12 mouse cellular contexts compared by ENCODE assay signal in genomic region chr12:78133341-78133740, GRCm38 (mm10).
DNase-seq lines count a peak whose midpoint lies in the region; ATAC-seq lines count a peak whose summit lies in the region.
"Had no signal": no experiment of that assay in that cellular context is flagged by ENCODE, and none has a peak within 500 bp of the region (broad histone marks: within the 10 kb centered on the region; RNA-seq: fewer than 3 reads in every experiment).

No protein-coding gene starts in this region.

- H3K4me1 ChIP-seq in forebrain, embryonic 15.5 days = peaks cover 14% of the 10 kb centered on the region
- H3K4me1 ChIP-seq in forebrain, embryonic 10.5 days = 0 out of 2 replicates have a peak, but pooled peaks cover 5% of the 10 kb centered on the region
- H3K4me1 ChIP-seq in neural tube, embryonic 13.5 days (replicated peaks) = peaks cover 19% of the 10 kb centered on the region; the same call in 1 of the 2 replicates
- peaks cover 11% of the 10 kb centered on the region; the same call in 1 of the 2 replicates for H3K4me1 ChIP-seq in neural tube, embryonic 15.5 days

- no peak overlapping the region for H3K4me3 ChIP-seq in forebrain, embryonic 15.5 days
- no peak overlapping the region for H3K4me3 ChIP-seq in forebrain, embryonic 10.5 days
- H3K4me3 ChIP-seq in neural tube, embryonic 13.5 days = no peak overlapping the region
- H3K4me3 ChIP-seq in neural tube, embryonic 15.5 days (replicated peaks) = no peak overlapping the region
- H3K4me3 ChIP-seq: lung, embryonic 15.5 days; midbrain, embryonic 10.5 days had no signal

- intact Hi-C loops in left cerebral cortex, postnatal 4 days (cut with DNase I) = no loop called here

- no peak overlapping the region for H3K27ac ChIP-seq in forebrain, embryonic 15.5 days (replicated peaks)
- H3K27ac ChIP-seq in forebrain, embryonic 10.5 days = no peak overlapping the region
- H3K27ac ChIP-seq in neural tube, embryonic 13.5 days (replicated peaks) = peak overlapping the region; percentile 52
- no peak overlapping the region; the same call in 1 of the 2 replicates for H3K27ac ChIP-seq in neural tube, embryonic 15.5 days (replicated peaks)
- H3K27ac ChIP-seq: midbrain, embryonic 10.5 days had no signal

- no peaks in the 10 kb centered on the region for H3K27me3 ChIP-seq in forebrain, embryonic 15.5 days
- H3K27me3 ChIP-seq in forebrain, embryonic 10.5 days (ENCODE audit: poor library complexity, severe bottlenecking) = no peaks in the 10 kb centered on the region
- H3K27me3 ChIP-seq in neural tube, embryonic 13.5 days = no peaks in the 10 kb centered on the region
- H3K27me3 ChIP-seq in neural tube, embryonic 15.5 days (replicated peaks) = no peaks in the 10 kb centered on the region
- H3K27me3 ChIP-seq: lung, embryonic 15.5 days had no signal

- 63% methylated on average over 9 of the region's 9 CpGs for WGBS in forebrain, embryonic 15.5 days
- WGBS in forebrain, embryonic 10.5 days = 79% methylated on average over 9 of the region's 9 CpGs
- 74% methylated on average over 9 of the region's 9 CpGs for WGBS in neural tube, embryonic 13.5 days
- WGBS in neural tube, embryonic 15.5 days = 75% methylated on average over 9 of the region's 9 CpGs

- ATAC-seq in forebrain, embryonic 15.5 days (replicated peaks) = 0 out of 2 replicates have a peak, but pooled peaks have one; percentile 23
- ATAC-seq in neural tube, embryonic 13.5 days (ENCODE audit: low read depth) = no peak
- ATAC-seq in neural tube, embryonic 15.5 days (ENCODE audit: low FRiP score) = no peak
- ATAC-seq in CD4-positive, CD25-positive, alpha-beta regulatory T cell, adult 4 months = no peak

- no peaks in the 10 kb centered on the region for H3K9me3 ChIP-seq in forebrain, embryonic 15.5 days
- no peaks in the 10 kb centered on the region for H3K9me3 ChIP-seq in forebrain, embryonic 10.5 days
- no peaks in the 10 kb centered on the region for H3K9me3 ChIP-seq in neural tube, embryonic 13.5 days
- no peaks in the 10 kb centered on the region for H3K9me3 ChIP-seq in neural tube, embryonic 15.5 days (replicated peaks)
- H3K9me3 ChIP-seq: lung, embryonic 15.5 days; midbrain, embryonic 10.5 days had no signal

- no peak overlapping the region for H3K4me2 ChIP-seq in forebrain, embryonic 15.5 days (replicated peaks)
- no peak overlapping the region for H3K4me2 ChIP-seq in neural tube, embryonic 13.5 days
- no peak overlapping the region for H3K4me2 ChIP-seq in neural tube, embryonic 15.5 days
- H3K4me2 ChIP-seq: lung, embryonic 15.5 days had no signal

- H3K36me3 ChIP-seq in forebrain, embryonic 15.5 days = no peaks in the 10 kb centered on the region
- H3K36me3 ChIP-seq in forebrain, embryonic 10.5 days (replicated peaks) = no peaks in the 10 kb centered on the region
- H3K36me3 ChIP-seq in neural tube, embryonic 13.5 days = no peaks in the 10 kb centered on the region
- H3K36me3 ChIP-seq in neural tube, embryonic 15.5 days = no peaks in the 10 kb centered on the region
- H3K36me3 ChIP-seq: lung, embryonic 15.5 days; midbrain, embryonic 10.5 days had no signal

- no peak for DNase-seq in forebrain, embryonic 10.5 days (ENCODE audit: extremely low spot score, low spot score)
- peak; percentile 10 to 11 for DNase-seq in frontal cortex, postnatal 36 days (ENCODE audit: low spot score in 2 of 2)
- peak; percentile 10 for DNase-seq in left cerebral cortex, postnatal 4 days
- DNase-seq in c-Kit-positive CD71-positive TER-119-positive erythroid progenitor cells, embryonic 14.5 days (ENCODE audit: low spot score) = no peak
- DNase-seq: adrenal gland, adult 8-10 months; thymus, postnatal 4 days had no signal

- H3K9ac ChIP-seq in forebrain, embryonic 15.5 days (replicated peaks) = no peak overlapping the region
- no peak overlapping the region for H3K9ac ChIP-seq in neural tube, embryonic 13.5 days
- H3K9ac ChIP-seq in neural tube, embryonic 15.5 days (replicated peaks) = no peak overlapping the region
- H3K9ac ChIP-seq: lung, embryonic 15.5 days had no signal

Comparison
In these comparisons a context has a peak if more than half of its experiments do, and no peak if none do; other contexts are left out.
1. DNase-seq: peak in frontal cortex, postnatal 36 days (2 of 2) and left cerebral cortex, postnatal 4 days (single experiment); none in forebrain, embryonic 10.5 days (single experiment) and c-Kit-positive CD71-positive TER-119-positive erythroid progenitor cells, embryonic 14.5 days (single experiment).